Mouse (Mus musculus) heart, embryonic 16.5 days (tissue): ENCODE results near the gene Mrpl33. TPM values are rescaled to one million over a fixed set of nuclear protein-coding genes. Genes with fewer than 3 reads are reported as not detected.

ENCODE experiments used
- ATAC-seq: fragments of 200-750 bp; cut with Nextera tagmentation; replicated peaks from 2 replicates; pipeline ENCODE4 v1.8.0; 2017; ENCODE audit warnings: moderate number of reproducible peaks; ENCODE audit not compliant: insufficient read depth, low FRiP score; ENCODE audit errors: extremely low read depth
- H3K27ac ChIP-seq: fragments of 300-500 bp; sonication (generic); 2 replicates; pipeline ENCODE4 v1.5.1; 2014; ENCODE audit warnings: mild to moderate bottlenecking, low read length, control low read depth, moderate library complexity
- H3K27me3 ChIP-seq: fragments of 300-500 bp; sonication (generic); 2 replicates; pipeline ENCODE4 v1.6.1; 2014; ENCODE audit warnings: low read length, mixed read lengths; ENCODE audit not compliant: control insufficient read depth, insufficient read depth
- H3K36me3 ChIP-seq: fragments of 300-500 bp; sonication (generic); 2 replicates; pipeline ENCODE4 v1.6.1; 2014; ENCODE audit not compliant: control insufficient read depth, insufficient read depth
- H3K4me1 ChIP-seq: fragments of 300-500 bp; sonication (generic); 2 replicates; pipeline ENCODE4 v1.6.1; 2014; ENCODE audit warnings: low read length, mixed read lengths; ENCODE audit not compliant: control insufficient read depth, insufficient read depth
- H3K4me2 ChIP-seq: fragments of 300-500 bp; sonication (generic); 2 replicates; pipeline ENCODE4 v1.6.1; 2014; ENCODE audit warnings: low read depth, mild to moderate bottlenecking, control low read depth, low read length
- H3K4me3 ChIP-seq: fragments of 300-500 bp; sonication (generic); 2 replicates; pipeline ENCODE4 v1.5.1; 2014; ENCODE audit warnings: mild to moderate bottlenecking, control low read depth, low read length
- H3K9ac ChIP-seq: fragments of 300-500 bp; sonication (generic); 2 replicates; pipeline ENCODE4 v1.6.1; 2014; ENCODE audit warnings: low read length, control low read depth
- H3K9me3 ChIP-seq: fragments of 300-500 bp; sonication (generic); replicated peaks from 2 replicates; pipeline ENCODE4 v1.6.1; 2016; ENCODE audit warnings: low read length; ENCODE audit not compliant: control insufficient read depth
- WGBS: fragments of 180-500 bp; shearing (Covaris S2); extraction: QIAGEN DNeasy Blood & Tissue Kit; methylation state at CpG from one replicate; pipeline ENCODE4 v1.1.7; 2014; 5-methylcytosine and 5-hydroxymethylcytosine counted together
- polyA plus RNA-seq: library from polyadenylated mRNA; unstranded; fragments of >200 nt; fragmentation: Nextera tagmentation; extraction: Ambion mirVana; gene quantifications from 2 replicates; pipeline ENCODE4 v1.2.1, GENCODE M21; 2015

Gene Mrpl33
- 382 and 409 TPM in 2 replicates for polyA plus RNA-seq

- Histone ChIP-seq H3K9me3 (no peaks in the 10 kb centered on the region), H3K4me1 (peaks cover 12% of the 10 kb centered on the region), H3K36me3 (no peaks in the 10 kb centered on the region), H3K27me3 (no peaks in the 10 kb centered on the region), H3K9ac (peak within 1 kb of the TSS; percentile 75), H3K4me3 (peak within 1 kb of the TSS; percentile 55), H3K4me2 (peak within 1 kb of the TSS; percentile 85), H3K27ac (peak within 1 kb of the TSS; percentile 36)
- peak; percentile 50 for ATAC-seq
- 7% methylated on average over 26 of the region's 26 CpGs for WGBS
Measured at GRCm38 (mm10) chr5:31596481-31597429, at the start of gene Mrpl33. Mrpl33 (plus strand) TSS chr5:31596935.

GRCm38 (mm10) chr5:31559401-31559800 lies 37.3 kb upstream of the Mrpl33 start:
- Histone ChIP-seq H3K27me3 (no peaks in the 10 kb centered on the region), H3K36me3 (peaks cover 16% of the 10 kb centered on the region; the same call in 1 of the 2 replicates), H3K4me3 (no peak overlapping the region), H3K27ac (no peak overlapping the region), H3K4me1 (peaks cover 14% of the 10 kb centered on the region), H3K9me3 (no peaks in the 10 kb centered on the region), H3K4me2 (no peak overlapping the region), H3K9ac (no peak overlapping the region)
- WGBS: 55% methylated on average over 1 of the region's 1 CpGs
- ATAC-seq: no peak

- WGBS: 94% methylated on average over 2 of the region's 2 CpGs
- Histone ChIP-seq H3K36me3 (0 out of 2 replicates have a peak, but pooled peaks cover 11% of the 10 kb centered on the region), H3K4me1 (peaks cover 23% of the 10 kb centered on the region), H3K27ac (no peak overlapping the region), H3K27me3 (no peaks in the 10 kb centered on the region), H3K9ac (no peak overlapping the region), H3K9me3 (no peaks in the 10 kb centered on the region), H3K4me2 (no peak overlapping the region), H3K4me3 (no peak overlapping the region)
- ATAC-seq: no peak
Measured at GRCm38 (mm10) chr5:31560352-31560751, 36.4 kb upstream of the Mrpl33 start.

GRCm38 (mm10) chr5:31562036-31562666 lies 34.6 kb upstream of the Mrpl33 start:
- no peak overlapping the region for H3K4me3 ChIP-seq
- H3K9me3 ChIP-seq: no peaks in the 10 kb centered on the region
- ATAC-seq: peak; percentile 33; the same call in 1 of the 2 replicates
- H3K27ac ChIP-seq: peak overlapping the region; percentile 64
- H3K4me2 ChIP-seq: no peak overlapping the region
- peaks cover 24% of the 10 kb centered on the region for H3K4me1 ChIP-seq
- 60% methylated on average over 7 of the region's 7 CpGs for WGBS
- H3K36me3 ChIP-seq: 0 out of 2 replicates have a peak, but pooled peaks cover 4% of the 10 kb centered on the region
- no peaks in the 10 kb centered on the region for H3K27me3 ChIP-seq
- no peak overlapping the region for H3K9ac ChIP-seq

GRCm38 (mm10) chr5:31563496-31563895 lies 33.2 kb upstream of the Mrpl33 start:
- Histone ChIP-seq H3K27me3 (no peaks in the 10 kb centered on the region), H3K9me3 (no peaks in the 10 kb centered on the region), H3K4me3 (no peak overlapping the region), H3K4me2 (no peak overlapping the region), H3K36me3 (0 out of 2 replicates have a peak, but pooled peaks cover 2% of the 10 kb centered on the region), H3K9ac (peak overlapping the region; percentile 32), H3K27ac (no peak overlapping the region), H3K4me1 (peaks cover 33% of the 10 kb centered on the region)
- WGBS: 6% methylated on average over 6 of the region's 6 CpGs
- no peak; the same call in 1 of the 2 replicates for ATAC-seq

GRCm38 (mm10) chr5:31563905-31564304 lies 32.8 kb upstream of the Mrpl33 start:
- H3K36me3 ChIP-seq: 0 out of 2 replicates have a peak, but pooled peaks cover 2% of the 10 kb centered on the region
- H3K9ac ChIP-seq: peak overlapping the region; percentile 32
- no peak overlapping the region for H3K4me2 ChIP-seq
- H3K27me3 ChIP-seq: no peaks in the 10 kb centered on the region
- ATAC-seq: no peak
- H3K4me3 ChIP-seq: no peak overlapping the region
- H3K9me3 ChIP-seq: no peaks in the 10 kb centered on the region
- peaks cover 38% of the 10 kb centered on the region for H3K4me1 ChIP-seq
- H3K27ac ChIP-seq: no peak overlapping the region
- 28% methylated on average over 7 of the region's 7 CpGs for WGBS

- peaks cover 42% of the 10 kb centered on the region for H3K4me1 ChIP-seq
- 40% methylated on average over 4 of the region's 4 CpGs for WGBS
- H3K36me3 ChIP-seq: 0 out of 2 replicates have a peak, but pooled peaks cover 2% of the 10 kb centered on the region
- no peaks in the 10 kb centered on the region for H3K9me3 ChIP-seq
- H3K4me3 ChIP-seq: no peak overlapping the region
- H3K27me3 ChIP-seq: no peaks in the 10 kb centered on the region
- H3K27ac ChIP-seq: peak overlapping the region; percentile 70
- no peak overlapping the region; the same call in 1 of the 2 replicates for H3K9ac ChIP-seq
- ATAC-seq: peak; percentile 43
- H3K4me2 ChIP-seq: no peak overlapping the region
Measured at GRCm38 (mm10) chr5:31564976-31565375, 31.8 kb upstream of the Mrpl33 start.

- Histone ChIP-seq H3K36me3 (no peaks in the 10 kb centered on the region), H3K9ac (no peak overlapping the region), H3K9me3 (no peaks in the 10 kb centered on the region), H3K27me3 (no peaks in the 10 kb centered on the region), H3K4me1 (peaks cover 46% of the 10 kb centered on the region), H3K4me2 (no peak overlapping the region), H3K4me3 (no peak overlapping the region), H3K27ac (no peak overlapping the region)
- no peak for ATAC-seq
- WGBS: 93% methylated on average over 7 of the region's 7 CpGs
Measured at GRCm38 (mm10) chr5:31566026-31566425, 30.7 kb upstream of the Mrpl33 start.
